Mouse (Mus musculus): Measurements from ENCODE around the gene Myo18a. TPM values are rescaled to one million over a fixed set of nuclear protein-coding genes. Genes with fewer than 3 reads are reported as not detected.

Myo18a gene
- polyA plus RNA-seq, 1 experiment, result 93.1 TPM

DNA sequence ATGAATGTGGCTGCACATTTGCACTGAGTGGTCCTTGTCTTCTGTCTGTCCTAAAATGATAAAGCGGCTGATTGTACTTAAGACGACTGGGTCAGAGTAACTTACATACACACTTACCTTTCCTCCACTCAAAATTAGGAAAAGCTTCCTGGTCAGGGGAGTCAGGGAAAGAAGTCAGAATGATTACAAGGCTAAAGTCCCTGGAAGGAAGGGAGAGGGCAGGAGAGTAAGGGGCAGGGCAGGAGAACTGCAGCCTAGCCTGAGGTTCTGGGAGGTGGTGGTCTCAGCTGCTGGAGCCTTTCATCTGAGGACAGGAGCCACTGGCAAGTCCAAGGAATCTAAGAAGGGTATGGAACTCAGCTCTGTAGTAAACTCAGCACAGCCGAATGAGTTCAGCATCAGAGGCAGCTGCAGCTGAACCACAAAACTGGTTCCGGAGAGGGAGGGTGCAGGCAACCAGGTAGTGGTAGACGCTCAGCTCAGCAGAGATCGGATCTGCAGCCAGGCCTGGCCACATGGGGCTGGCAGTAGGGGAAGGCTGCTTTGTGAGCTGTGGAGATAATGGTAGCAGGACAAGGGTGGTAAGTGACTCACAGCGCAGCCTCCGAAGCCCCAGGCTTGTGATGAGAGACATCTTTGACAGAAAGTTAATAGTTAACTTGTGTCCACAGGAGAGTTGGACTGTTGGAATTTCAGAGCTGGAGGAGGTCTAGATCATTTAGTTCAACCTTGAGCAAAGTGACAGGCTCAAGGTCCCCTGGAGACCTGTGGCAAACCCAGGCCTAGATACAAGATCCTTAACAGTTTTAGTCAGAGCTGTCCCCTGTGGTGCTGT is 9.1 kb downstream of the Myo18a start:
- peak; percentile 90 for DNase-seq
- WGBS, result 35% methylated on average over 8 of the region's 8 CpGs
- H3K4me3 ChIP-seq (ENCODE audit: insufficient read depth, low read depth, low read length), result peak overlapping the region; percentile 33
- H3K36me3 ChIP-seq (ENCODE audit: control insufficient read depth, insufficient read depth, low read length), result no peaks in the 10 kb centered on the region
- TF ChIP-seq CTCF (conservative IDR thresholded peaks at IDR 0.05; ENCODE audit: insufficient read depth, insufficient read length, low read depth, low read length) (no peak), POLR2A (IDR thresholded peaks at IDR 0.05; ENCODE audit: low read depth, low read length) (peak; percentile 30)
- no peaks in the 10 kb centered on the region for H3K27me3 ChIP-seq (replicated peaks; ENCODE audit: control insufficient read depth, insufficient read depth, low read length)
- peak overlapping the region; percentile 97 for H3K27ac ChIP-seq (ENCODE audit: insufficient read depth, low read depth, low read length)
- peaks cover 37% of the 10 kb centered on the region for H3K4me1 ChIP-seq (ENCODE audit: control insufficient read depth, insufficient read depth, low read length)

DNA sequence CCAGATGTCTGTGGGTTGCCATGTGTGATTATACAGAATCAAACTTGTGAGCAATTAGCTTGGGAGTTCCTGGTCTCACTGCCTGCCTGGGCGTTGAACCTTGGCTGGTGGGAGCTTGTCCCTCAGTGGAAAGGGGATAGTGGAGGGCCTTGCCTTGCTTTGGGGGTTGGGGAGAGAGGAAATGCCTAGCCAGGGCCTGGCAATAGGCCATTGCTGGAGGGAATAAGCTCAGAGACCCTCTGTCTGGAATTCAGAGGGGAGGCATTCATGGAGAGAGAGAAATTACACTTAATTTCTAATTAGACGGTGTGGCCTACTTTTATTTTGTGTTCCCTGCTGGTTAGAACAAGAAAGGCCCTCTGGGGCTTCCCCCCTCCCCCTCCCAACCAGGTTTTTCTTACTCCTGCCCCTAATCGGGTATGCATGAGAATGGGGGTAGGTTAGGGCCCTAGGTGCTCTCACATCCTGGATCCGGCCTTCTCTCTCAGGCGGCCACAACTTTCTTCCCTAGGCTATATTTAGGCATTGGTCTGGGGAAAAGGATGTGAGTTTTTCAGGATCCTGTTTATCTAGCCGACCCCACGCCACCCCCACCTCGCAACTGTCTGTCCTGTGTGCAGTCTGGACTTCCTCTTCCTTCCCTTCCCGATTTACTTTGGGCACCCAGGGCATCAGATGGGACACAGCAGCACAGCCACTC is 12.8 kb downstream of the Myo18a start:
- peaks cover 6% of the 10 kb centered on the region for H3K36me3 ChIP-seq (ENCODE audit: control insufficient read depth, insufficient read depth, low read length)
- H3K27me3 ChIP-seq (replicated peaks; ENCODE audit: control insufficient read depth, insufficient read depth, low read length), result no peaks in the 10 kb centered on the region
- DNase-seq, result peak; percentile 72
- WGBS, result 33% methylated on average over 9 of the region's 9 CpGs
- H3K4me3 ChIP-seq (ENCODE audit: insufficient read depth, low read depth, low read length), result no peak overlapping the region
- peaks cover 44% of the 10 kb centered on the region for H3K4me1 ChIP-seq (ENCODE audit: control insufficient read depth, insufficient read depth, low read length)
- peak overlapping the region; percentile 54 for H3K27ac ChIP-seq (ENCODE audit: insufficient read depth, low read depth, low read length)
- TF ChIP-seq POLR2A (IDR thresholded peaks at IDR 0.05; ENCODE audit: low read depth, low read length) (no peak), CTCF (conservative IDR thresholded peaks at IDR 0.05; ENCODE audit: insufficient read depth, insufficient read length, low read depth, low read length) (no peak)

DNA sequence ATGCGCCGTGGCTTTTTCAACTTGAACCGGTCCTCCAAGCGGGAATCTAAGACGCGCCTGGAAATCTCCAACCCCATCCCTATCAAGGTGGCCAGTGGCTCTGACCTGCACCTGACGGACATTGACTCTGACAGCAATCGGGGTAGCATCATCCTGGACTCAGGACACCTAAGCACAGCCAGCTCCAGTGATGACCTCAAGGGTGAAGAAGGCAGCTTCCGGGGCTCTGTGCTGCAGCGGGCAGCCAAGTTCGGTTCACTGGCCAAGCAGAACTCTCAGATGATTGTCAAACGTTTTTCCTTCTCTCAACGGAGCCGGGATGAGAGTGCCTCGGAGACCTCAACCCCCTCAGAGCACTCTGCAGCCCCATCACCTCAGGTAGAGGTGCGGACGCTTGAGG is 14.4 kb downstream of the Myo18a start:
- no peak for TF ChIP-seq POLR2A (IDR thresholded peaks at IDR 0.05; ENCODE audit: low read depth, low read length)
- TF ChIP-seq CTCF (conservative IDR thresholded peaks at IDR 0.05; ENCODE audit: insufficient read depth, insufficient read length, low read depth, low read length), result no peak
- Histone ChIP-seq H3K36me3 (ENCODE audit: control insufficient read depth, insufficient read depth, low read length) (peaks cover 6% of the 10 kb centered on the region), H3K4me1 (ENCODE audit: control insufficient read depth, insufficient read depth, low read length) (peaks cover 51% of the 10 kb centered on the region), H3K27ac (ENCODE audit: insufficient read depth, low read depth, low read length) (no peak overlapping the region), H3K27me3 (replicated peaks; ENCODE audit: control insufficient read depth, insufficient read depth, low read length) (no peaks in the 10 kb centered on the region), H3K4me3 (ENCODE audit: insufficient read depth, low read depth, low read length) (no peak overlapping the region)
- WGBS, result 70% methylated on average over 17 of the region's 17 CpGs
- DNase-seq, result peak; percentile 65

DNA sequence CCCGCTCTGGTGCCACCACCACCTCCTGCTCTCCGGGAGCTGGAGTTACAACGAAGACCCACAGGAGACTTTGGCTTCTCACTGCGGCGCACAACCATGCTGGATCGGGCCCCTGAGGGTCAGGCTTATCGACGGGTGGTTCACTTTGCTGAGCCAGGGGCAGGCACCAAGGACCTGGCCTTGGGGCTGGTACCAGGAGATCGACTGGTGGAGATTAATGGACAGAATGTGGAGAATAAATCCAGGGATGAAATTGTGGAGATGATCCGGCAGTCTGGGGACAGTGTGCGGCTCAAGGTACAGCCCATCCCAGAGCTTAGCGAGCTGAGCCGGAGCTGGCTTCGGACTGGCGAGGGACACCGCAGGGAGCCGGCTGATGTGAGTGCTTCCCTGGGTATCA is 14.9 kb downstream of the Myo18a start:
- Histone ChIP-seq H3K27ac (ENCODE audit: insufficient read depth, low read depth, low read length) (0 out of 2 replicates have a peak overlapping the region, but pooled peaks have one; percentile 0), H3K4me1 (ENCODE audit: control insufficient read depth, insufficient read depth, low read length) (peaks cover 49% of the 10 kb centered on the region), H3K27me3 (replicated peaks; ENCODE audit: control insufficient read depth, insufficient read depth, low read length) (no peaks in the 10 kb centered on the region), H3K4me3 (ENCODE audit: insufficient read depth, low read depth, low read length) (no peak overlapping the region), H3K36me3 (ENCODE audit: control insufficient read depth, insufficient read depth, low read length) (peaks cover 6% of the 10 kb centered on the region)
- WGBS, result 91% methylated on average over 17 of the region's 17 CpGs
- TF ChIP-seq POLR2A (IDR thresholded peaks at IDR 0.05; ENCODE audit: low read depth, low read length) (no peak), CTCF (conservative IDR thresholded peaks at IDR 0.05; ENCODE audit: insufficient read depth, insufficient read length, low read depth, low read length) (no peak)
- no peak for DNase-seq

DNA sequence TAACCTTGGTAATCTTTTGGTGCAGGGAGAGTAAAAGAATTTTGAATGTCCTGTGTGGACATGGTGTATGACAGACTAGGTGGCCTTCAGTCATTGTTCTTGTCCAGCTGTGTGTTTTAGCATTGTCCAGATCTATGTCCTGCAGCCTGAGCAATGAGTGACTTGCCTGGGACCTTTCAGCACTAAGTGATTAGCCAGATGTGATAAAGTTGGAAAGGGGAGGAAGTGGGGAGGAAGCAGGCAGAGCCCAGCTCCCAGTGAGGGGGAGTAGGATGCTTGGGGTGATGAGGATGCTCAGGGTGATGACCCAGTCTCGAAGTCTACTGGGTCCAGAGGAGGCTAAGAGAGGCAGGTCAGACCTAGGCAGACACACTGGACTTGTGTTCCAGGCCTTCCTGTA is 16.2 kb downstream of the Myo18a start:
- TF ChIP-seq POLR2A (IDR thresholded peaks at IDR 0.05; ENCODE audit: low read depth, low read length), result no peak
- TF ChIP-seq CTCF (conservative IDR thresholded peaks at IDR 0.05; ENCODE audit: insufficient read depth, insufficient read length, low read depth, low read length), result no peak
- no peak for DNase-seq
- Histone ChIP-seq H3K27ac (ENCODE audit: insufficient read depth, low read depth, low read length) (peak overlapping the region; percentile 36; the same call in 1 of the 2 replicates), H3K4me1 (ENCODE audit: control insufficient read depth, insufficient read depth, low read length) (peaks cover 53% of the 10 kb centered on the region), H3K4me3 (ENCODE audit: insufficient read depth, low read depth, low read length) (no peak overlapping the region), H3K27me3 (replicated peaks; ENCODE audit: control insufficient read depth, insufficient read depth, low read length) (no peaks in the 10 kb centered on the region), H3K36me3 (ENCODE audit: control insufficient read depth, insufficient read depth, low read length) (peaks cover 6% of the 10 kb centered on the region)
- 28% methylated on average over 1 of the region's 1 CpGs for WGBS

DNA sequence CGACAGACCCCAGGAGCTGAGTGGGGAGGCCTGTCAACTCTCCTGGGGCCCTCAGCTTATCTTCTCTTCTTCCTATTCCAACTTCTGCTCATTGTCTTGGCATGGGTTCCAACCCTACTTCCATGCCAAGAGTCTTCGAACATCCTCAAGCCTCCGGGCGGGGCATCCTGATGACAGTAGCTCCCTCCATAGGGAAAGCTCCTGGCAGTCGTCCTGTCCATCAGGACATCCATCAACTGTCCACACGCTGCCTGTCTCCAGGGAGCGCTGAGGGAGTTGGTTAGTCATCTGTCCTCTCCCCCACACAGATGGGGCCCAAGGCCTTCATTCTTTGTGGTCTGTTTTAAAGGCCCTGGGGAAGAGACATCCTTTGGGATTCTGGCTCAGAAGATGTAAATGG is 18.0 kb downstream of the Myo18a start:
- Histone ChIP-seq H3K4me1 (ENCODE audit: control insufficient read depth, insufficient read depth, low read length) (peaks cover 68% of the 10 kb centered on the region), H3K4me3 (ENCODE audit: insufficient read depth, low read depth, low read length) (no peak overlapping the region), H3K27me3 (replicated peaks; ENCODE audit: control insufficient read depth, insufficient read depth, low read length) (no peaks in the 10 kb centered on the region), H3K36me3 (ENCODE audit: control insufficient read depth, insufficient read depth, low read length) (peaks cover 6% of the 10 kb centered on the region), H3K27ac (ENCODE audit: insufficient read depth, low read depth, low read length) (peak overlapping the region; percentile 20; the same call in 1 of the 2 replicates)
- TF ChIP-seq POLR2A (IDR thresholded peaks at IDR 0.05; ENCODE audit: low read depth, low read length), result no peak
- TF ChIP-seq CTCF (conservative IDR thresholded peaks at IDR 0.05; ENCODE audit: insufficient read depth, insufficient read length, low read depth, low read length), result no peak
- 57% methylated on average over 7 of the region's 7 CpGs for WGBS
- DNase-seq, result no peak

All from kidney, adult 2 months (tissue).